Mouse (Mus musculus) c-Kit-positive CD71-positive TER-119-positive erythroid progenitor cells, embryonic 14.5 days (primary cell): Measurements from ENCODE around the gene Glis2.

Source experiments
- DNase-seq: peaks from one replicate; pipeline ENCODE4 v3.0.0-alpha.2; 2013; ENCODE audit warnings: low spot score

Glis2 gene

GRCm38 (mm10) chr16:4640267-4641005 lies 45.9 kb downstream of the Glis2 start:
- no peak for DNase-seq

DNA sequence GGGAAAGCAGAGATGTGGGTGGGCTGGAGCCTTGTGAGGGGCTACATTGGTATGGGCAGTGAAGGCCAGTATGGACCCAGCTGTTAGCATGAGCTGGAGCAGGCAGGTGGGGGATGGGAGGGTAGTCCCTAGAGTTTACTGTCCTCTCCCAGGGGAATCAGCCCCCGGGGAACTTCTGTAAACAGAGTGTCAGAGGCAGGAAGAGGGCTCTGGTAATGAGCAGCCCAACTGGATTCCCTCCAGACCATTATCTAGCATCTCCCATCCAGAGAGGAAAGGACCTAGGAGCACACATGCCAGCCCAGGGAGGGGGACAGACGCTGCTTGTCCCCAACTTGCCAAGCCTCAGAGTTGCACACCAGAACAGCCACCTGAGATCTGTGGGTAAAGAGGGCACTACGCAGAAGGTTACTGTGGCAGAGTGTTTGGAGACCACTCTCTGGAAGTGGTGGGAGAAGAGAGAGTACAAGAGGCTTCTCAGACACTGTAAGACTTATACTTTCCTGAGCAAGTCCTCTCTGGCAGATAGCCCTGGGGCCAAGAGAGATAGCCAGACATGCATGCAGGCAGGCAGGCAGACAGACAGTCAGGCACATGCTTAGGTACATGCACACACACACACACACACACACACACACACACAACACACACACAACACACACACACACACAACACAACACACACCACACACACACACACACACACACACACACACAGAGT lies 46.8 kb downstream of the Glis2 start:
- no peak for DNase-seq

DNA sequence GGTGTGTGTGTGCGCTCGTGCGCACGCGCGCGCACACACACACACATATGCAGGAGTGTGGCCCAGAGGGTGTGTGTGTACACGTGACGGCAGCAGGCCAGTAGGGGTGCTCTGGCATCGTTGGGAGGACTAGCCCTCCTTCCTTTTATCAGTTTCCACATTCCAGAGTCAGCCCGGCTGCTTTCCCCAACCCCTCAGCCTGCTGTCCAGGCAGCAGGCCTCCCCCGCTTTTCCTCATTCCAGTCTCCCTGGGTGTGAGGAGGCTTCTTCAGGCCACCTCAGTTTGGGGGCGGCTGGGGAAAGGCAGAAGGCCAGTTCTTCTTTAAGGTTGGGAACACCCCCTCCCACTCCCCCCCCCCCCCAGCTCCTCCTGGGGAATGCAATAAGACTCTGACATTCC lies 47.7 kb downstream of the Glis2 start:
- no peak for DNase-seq

- DNase-seq = no peak
These were observed 48.4 kb downstream of the Glis2 start for GRCm38 (mm10) chr16:4642937-4643336.

DNA sequence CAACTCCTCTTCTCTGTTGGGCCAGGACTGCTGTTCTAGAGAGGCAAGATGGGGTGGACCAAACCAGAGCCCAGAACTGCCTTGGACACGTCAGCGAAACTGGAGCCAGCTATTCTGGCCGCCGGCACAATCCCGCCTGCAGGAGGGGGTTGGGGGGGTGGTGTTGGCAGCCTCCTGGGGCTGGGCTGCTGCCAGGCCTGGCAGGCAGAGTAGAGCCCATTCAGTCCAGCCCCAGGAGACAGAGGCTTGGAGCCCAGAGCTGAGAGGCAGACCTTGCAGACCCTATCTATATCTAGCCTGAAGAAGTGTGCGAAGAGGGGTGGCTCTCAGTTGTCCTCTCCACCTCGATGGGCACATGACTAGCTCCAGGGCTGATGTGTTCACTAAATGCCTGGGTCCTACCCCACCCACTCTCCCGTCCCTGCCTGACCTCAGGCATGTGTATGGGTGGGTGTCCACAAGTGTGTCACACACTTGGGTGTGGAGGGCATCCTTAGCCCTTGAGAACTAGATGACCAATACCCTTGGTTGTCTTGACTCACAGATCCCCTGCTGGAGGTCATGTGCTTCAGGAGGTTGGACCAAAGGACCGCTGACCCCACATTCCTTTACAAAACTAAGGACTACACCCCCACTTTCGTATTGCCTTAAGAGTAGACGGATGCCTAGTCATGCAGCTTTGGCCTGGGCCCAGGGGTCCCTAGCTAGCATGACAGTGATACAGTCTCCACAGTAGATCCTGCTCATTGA lies 49.3 kb downstream of the Glis2 start:
- no peak for DNase-seq

DNA sequence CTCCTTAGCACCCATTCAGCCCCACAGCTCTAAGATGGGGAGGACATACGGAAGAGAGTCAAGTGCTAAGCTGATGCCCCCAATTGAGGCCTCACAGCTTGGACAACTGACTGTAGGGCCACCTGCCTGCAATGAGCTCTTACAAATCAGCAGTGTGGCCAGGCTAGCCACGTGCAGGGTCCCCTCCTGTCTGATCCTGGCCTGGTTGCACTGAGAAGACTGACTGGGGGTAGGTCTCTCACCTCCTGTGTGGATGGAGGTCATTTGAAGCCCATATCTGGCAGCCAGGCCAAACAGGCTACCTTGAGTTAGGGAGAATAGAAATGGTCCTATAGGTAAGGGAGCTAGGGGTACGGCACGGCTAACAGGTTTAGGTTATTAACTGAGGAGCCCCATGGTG lies 51.4 kb downstream of the Glis2 start:
- DNase-seq = no peak

GRCm38 (mm10) chr16:4646831-4647230 lies 52.3 kb downstream of the Glis2 start:
- no peak for DNase-seq

DNA sequence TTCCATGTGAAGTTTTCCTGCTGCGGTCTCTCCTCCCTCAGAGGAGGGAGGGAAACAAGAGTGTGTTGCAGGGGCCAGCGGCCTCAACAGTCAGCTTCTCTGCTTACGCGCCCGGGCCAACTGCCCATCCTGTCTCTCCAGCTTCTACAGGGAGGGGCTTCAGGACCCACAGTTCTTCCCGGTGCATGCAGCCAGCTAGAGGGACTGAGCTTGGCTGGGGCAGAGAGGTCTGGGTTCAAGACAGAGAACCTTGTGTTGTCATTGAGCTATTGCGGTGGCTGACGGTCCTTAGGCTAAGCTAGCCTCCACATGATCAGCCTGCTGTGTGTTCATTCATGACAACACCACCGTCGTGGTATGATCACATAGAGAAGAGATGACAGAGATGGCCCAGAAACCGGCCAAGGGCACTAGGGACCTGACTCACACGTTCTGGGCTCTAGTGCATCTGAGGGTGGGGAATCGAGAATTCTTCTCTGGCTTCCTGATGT lies 53.2 kb downstream of the Glis2 start:
- DNase-seq = no peak

GRCm38 (mm10) chr16:4648416-4649023 lies 54.0 kb downstream of the Glis2 start:
- DNase-seq = no peak

GRCm38 (mm10) chr16:4649211-4649610 lies 54.7 kb downstream of the Glis2 start:
- no peak for DNase-seq

GRCm38 (mm10) chr16:4649692-4650091 lies 55.2 kb downstream of the Glis2 start:
- DNase-seq = no peak

DNA sequence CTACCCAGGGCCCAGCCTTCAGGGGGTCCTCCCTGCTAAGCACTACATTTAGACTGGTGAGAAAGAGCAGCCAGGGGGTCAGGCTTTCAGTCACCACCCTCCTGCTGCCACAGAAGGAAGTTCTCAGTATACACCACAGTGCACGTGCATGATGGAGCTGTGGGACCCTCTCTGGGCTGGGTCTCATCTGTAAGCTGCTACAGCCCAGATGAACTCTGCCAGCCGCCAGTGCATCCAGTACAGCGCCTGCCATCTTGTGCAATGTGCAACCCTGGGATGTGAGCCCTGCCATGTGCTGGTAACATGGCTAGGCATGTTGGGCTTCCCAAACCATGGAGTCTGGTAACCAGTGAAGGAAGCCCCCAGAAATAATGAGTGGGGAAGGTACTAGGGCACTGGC lies 55.6 kb downstream of the Glis2 start:
- no peak for DNase-seq

DNA sequence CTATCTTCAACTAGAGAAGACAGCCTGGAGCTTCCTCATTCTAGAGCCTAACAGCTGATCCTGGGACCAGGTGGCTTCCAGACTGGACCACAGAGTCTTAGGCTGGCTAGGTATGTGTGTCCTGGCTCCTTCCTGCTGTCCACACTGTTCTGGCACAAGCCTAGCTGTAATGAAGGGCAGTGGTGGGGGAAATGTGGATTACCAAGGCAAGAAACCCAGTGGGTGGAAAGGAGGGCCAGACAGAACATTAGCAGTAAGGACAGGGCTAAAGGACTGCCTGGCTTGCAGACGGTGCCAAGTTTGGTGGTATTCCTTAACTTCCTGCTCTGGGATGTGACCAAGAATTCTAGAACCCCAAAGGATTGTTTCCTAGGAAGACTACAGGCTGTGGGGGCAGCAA lies 56.6 kb downstream of the Glis2 start:
- DNase-seq = no peak

DNA sequence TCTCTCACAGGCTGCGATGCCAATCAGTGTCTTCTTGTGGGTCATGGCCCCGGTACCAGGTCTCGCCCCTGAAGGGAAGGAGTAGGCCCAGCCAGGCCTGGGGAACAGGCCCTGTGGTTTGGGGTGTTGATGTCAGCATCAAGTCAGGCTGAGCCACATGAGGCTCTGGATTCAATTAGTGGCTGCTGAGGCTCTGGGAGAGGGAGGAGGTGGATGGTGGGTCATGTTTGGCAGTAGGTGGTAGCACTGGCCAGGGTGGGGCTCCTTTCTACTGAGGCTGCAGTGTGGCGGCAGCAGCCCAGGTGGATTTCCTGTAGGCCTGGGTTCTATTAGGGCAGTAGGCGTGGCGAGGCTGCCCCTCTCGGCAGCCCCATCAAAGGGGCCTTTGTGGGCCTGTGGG lies 57.1 kb downstream of the Glis2 start:
- DNase-seq = no peak

DNA sequence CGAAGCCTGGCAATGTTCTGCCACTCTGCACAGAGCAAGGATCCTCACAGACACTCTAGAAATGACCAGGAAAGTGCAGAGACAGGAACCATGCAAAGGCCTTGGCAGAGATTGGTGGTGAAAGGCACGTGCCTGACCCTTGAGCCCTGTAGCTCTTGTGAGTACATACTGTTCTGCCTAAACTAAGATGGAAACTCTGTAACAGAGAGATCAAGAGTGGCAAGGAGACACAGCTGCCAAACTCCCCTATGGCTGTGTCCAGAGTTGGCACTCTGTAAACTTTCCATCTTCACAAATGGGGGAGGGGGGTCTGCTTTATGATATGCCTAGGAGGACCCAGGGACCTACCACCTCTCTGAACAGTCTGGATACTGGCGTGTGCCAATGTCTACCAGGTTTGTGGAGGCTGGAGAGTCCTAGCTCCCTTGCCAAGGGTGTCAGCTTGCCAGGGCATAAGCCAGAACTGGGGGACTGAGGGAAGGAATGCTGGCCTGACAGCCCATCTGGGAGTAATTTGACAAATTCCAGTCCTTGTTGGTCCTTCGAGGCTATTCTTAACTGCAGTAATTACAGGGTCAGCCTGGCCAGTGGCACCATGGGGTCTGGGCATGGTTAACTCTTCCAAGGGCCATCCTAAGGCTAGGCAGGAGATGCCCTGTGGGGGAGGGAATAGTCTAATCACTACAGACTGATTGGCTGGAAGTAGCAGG lies 58.3 kb downstream of the Glis2 start:
- no peak for DNase-seq

- no peak for DNase-seq
These were observed 60.2 kb downstream of the Glis2 start for GRCm38 (mm10) chr16:4654706-4655105.

DNA sequence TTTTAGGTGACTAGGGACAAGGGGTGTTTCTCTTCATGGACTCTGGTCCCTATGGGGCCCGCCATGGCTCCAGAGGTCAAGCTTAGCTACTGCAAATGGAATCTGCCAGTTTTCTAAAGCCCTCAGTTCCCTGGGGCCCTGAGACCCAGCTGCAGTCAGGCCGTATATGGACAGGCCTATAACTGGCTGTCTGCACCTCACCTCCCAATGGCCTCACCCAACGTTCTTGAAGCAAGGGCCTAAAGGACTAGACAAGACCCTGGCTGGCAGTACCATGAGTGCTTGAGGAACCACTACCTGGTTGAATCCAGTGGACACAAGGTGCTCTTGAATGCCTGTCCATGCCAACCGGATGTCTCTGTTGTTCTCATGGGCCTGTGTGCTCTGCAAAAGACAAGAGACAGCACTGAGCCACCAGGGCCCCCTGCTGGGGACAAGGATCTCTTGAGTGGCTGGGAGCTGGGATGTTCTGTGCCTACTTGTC lies 60.8 kb downstream of the Glis2 start:
- no peak for DNase-seq

- DNase-seq = no peak
These were observed 61.5 kb downstream of the Glis2 start for GRCm38 (mm10) chr16:4655764-4656570.

- DNase-seq = no peak
These were observed 62.1 kb downstream of the Glis2 start for GRCm38 (mm10) chr16:4656571-4657081.

- DNase-seq = no peak
These were observed 64.3 kb downstream of the Glis2 start for GRCm38 (mm10) chr16:4658781-4659245.
